Mouse (Mus musculus): ENCODE measurements around the gene Megf8. TPM values are rescaled to one million over a fixed set of nuclear protein-coding genes. Genes with fewer than 3 reads are reported as not detected.

Megf8 gene
- total RNA-seq, 1 experiment = 47.5 TPM

GRCm38 (mm10) chr7:25288721-25289120 is 28.2 kb upstream of the Megf8 start:
- DNase-seq (ENCODE audit: low read depth, low spot score) = no peak
- no peak overlapping the region for H3K27ac ChIP-seq (ENCODE audit: insufficient read depth, low read depth, low read length, poor library complexity, severe bottlenecking)
- peaks cover 0 to 20% of the 10 kb centered on the region in 2 experiments; a peak in 3 of 4 replicates for H3K4me1 ChIP-seq (ENCODE audit: control insufficient read depth in 2 of 2, insufficient read depth in 2 of 2, low read length in 2 of 2, poor library complexity in 1 of 2)
- in situ Hi-C loops (cut with MboI; ENCODE audit: low sequenced_read_pairs in 2 of 2, unreplicated experiment in 2 of 2) = no loop called here
- H3K9me3 ChIP-seq (ENCODE audit: control insufficient read depth, insufficient read depth, low read depth, low read length) = no peaks in the 10 kb centered on the region
- no peak for TF ChIP-seq ZNF384 (IDR thresholded peaks at IDR 0.05; ENCODE audit: low read depth, low read length)
- TF ChIP-seq MAFK (IDR thresholded peaks at IDR 0.05; ENCODE audit: insufficient read depth, low read depth, low read length) = no peak
- TF ChIP-seq CHD2 (IDR thresholded peaks at IDR 0.05; ENCODE audit: low read depth, low read length) = no peak
- TF ChIP-seq ZC3H11A (IDR thresholded peaks at IDR 0.05; ENCODE audit: borderline replicate concordance, low read depth, low read length) = no peak
- TF ChIP-seq HCFC1 (IDR thresholded peaks at IDR 0.05; ENCODE audit: borderline replicate concordance, insufficient read depth, low read length) = no peak
- no peak overlapping the region for H3K4me3 ChIP-seq (ENCODE audit: insufficient read depth in 1 of 2, low read depth in 1 of 2, low read length in 2 of 2, poor library complexity in 1 of 2, severe bottlenecking in 1 of 2)
- no peak overlapping the region for H3K9ac ChIP-seq (ENCODE audit: insufficient read depth, low read depth, low read length, poor library complexity, severe bottlenecking)
- H3K36me3 ChIP-seq (ENCODE audit: control insufficient read depth, insufficient read depth, low read length, poor library complexity, severe bottlenecking) = peaks cover 80% of the 10 kb centered on the region

DNA sequence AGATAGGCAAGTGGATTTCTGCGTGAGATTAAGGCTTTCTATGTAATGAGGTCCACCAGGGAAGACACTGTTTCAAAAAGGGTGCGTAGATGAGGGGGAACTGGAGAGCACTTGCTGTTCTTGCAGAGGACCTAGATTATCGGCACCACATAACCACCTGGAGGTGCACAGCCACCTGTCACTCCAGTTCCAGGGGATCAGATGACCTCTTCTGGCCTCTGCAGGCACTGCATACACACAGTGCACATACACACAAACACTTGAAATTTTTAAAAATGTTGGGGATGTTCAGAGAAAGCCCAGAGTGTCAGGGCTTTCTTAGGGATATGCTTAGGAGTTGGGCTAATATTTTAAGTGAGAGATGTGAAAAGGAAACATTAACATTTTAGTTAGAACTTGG is 27.0 kb upstream of the Megf8 start:
- Histone ChIP-seq H3K4me3 (ENCODE audit: insufficient read depth in 1 of 2, low read depth in 1 of 2, low read length in 2 of 2, poor library complexity in 1 of 2, severe bottlenecking in 1 of 2) (no peak overlapping the region), H3K9me3 (ENCODE audit: control insufficient read depth, insufficient read depth, low read depth, low read length) (no peaks in the 10 kb centered on the region), H3K36me3 (ENCODE audit: control insufficient read depth, insufficient read depth, low read length, poor library complexity, severe bottlenecking) (peaks cover 82% of the 10 kb centered on the region), H3K27ac (ENCODE audit: insufficient read depth, low read depth, low read length, poor library complexity, severe bottlenecking) (no peak overlapping the region), H3K9ac (ENCODE audit: insufficient read depth, low read depth, low read length, poor library complexity, severe bottlenecking) (no peak overlapping the region), H3K4me1 (ENCODE audit: control insufficient read depth in 2 of 2, insufficient read depth in 2 of 2, low read length in 2 of 2, poor library complexity in 1 of 2) (peaks cover 0 to 13% of the 10 kb centered on the region in 2 experiments; a peak in 2 of 4 replicates)
- in situ Hi-C loops (cut with MboI; ENCODE audit: low sequenced_read_pairs in 2 of 2, unreplicated experiment in 2 of 2) = no loop called here
- no peak for TF ChIP-seq ZC3H11A (IDR thresholded peaks at IDR 0.05; ENCODE audit: borderline replicate concordance, low read depth, low read length)
- no peak for TF ChIP-seq HCFC1 (IDR thresholded peaks at IDR 0.05; ENCODE audit: borderline replicate concordance, insufficient read depth, low read length)
- TF ChIP-seq MAFK (IDR thresholded peaks at IDR 0.05; ENCODE audit: insufficient read depth, low read depth, low read length) = no peak
- no peak for TF ChIP-seq CHD2 (IDR thresholded peaks at IDR 0.05; ENCODE audit: low read depth, low read length)
- TF ChIP-seq ZNF384 (IDR thresholded peaks at IDR 0.05; ENCODE audit: low read depth, low read length) = no peak
- DNase-seq (ENCODE audit: low read depth, low spot score) = no peak

DNA sequence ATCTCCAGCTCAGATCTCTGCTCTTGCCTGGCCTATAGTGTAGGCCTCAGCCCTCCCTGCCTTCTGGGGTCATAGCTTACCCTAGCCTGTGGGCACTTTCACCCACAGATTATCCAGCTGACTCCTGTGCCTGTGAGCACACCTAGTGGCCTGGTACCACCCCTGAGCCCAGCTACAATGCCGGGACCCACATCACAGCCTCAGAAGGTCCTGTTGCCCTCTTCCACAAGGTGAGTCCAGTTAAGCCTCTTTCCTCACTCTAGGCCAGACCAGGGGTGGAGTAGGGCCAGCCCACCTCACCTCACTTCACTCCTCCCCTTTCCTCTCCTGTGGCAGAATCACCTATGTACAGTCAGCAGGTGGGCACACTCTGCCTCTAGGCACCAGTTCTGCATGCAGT is 26.5 kb upstream of the Megf8 start:
- H3K27ac ChIP-seq (ENCODE audit: insufficient read depth, low read depth, low read length, poor library complexity, severe bottlenecking) = no peak overlapping the region

DNA sequence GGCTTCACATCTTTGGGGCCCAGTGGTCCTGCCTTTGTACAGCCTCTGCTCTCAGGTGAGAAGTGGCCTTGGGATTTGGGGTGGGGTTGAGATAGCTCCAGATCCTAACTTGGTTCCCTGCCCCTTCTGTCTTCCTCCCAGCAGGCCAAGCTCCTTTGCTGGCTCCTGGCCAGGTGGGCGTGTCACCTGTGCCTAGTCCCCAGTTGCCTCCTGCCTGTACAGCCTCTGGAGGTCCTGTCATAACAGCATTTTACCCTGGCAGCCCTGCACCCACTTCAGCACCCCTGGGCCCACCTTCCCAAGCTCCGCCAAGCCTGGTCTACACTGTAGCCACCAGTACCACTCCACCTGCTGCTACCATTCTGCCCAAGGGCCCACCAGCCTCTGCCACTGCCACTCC is 26.1 kb upstream of the Megf8 start:
- Histone ChIP-seq H3K4me1 (ENCODE audit: control insufficient read depth in 2 of 2, insufficient read depth in 2 of 2, low read length in 2 of 2, poor library complexity in 1 of 2) (peaks cover 0 to 13% of the 10 kb centered on the region in 2 experiments; a peak in 2 of 4 replicates), H3K9ac (ENCODE audit: insufficient read depth, low read depth, low read length, poor library complexity, severe bottlenecking) (no peak overlapping the region), H3K4me3 (ENCODE audit: insufficient read depth in 1 of 2, low read depth in 1 of 2, low read length in 2 of 2, poor library complexity in 1 of 2, severe bottlenecking in 1 of 2) (no peak overlapping the region), H3K9me3 (ENCODE audit: control insufficient read depth, insufficient read depth, low read depth, low read length) (no peaks in the 10 kb centered on the region), H3K36me3 (ENCODE audit: control insufficient read depth, insufficient read depth, low read length, poor library complexity, severe bottlenecking) (peaks cover 77% of the 10 kb centered on the region), H3K27ac (ENCODE audit: insufficient read depth, low read depth, low read length, poor library complexity, severe bottlenecking) (no peak overlapping the region)
- TF ChIP-seq HCFC1 (IDR thresholded peaks at IDR 0.05; ENCODE audit: borderline replicate concordance, insufficient read depth, low read length) (no peak), ZNF384 (IDR thresholded peaks at IDR 0.05; ENCODE audit: low read depth, low read length) (no peak), MAFK (IDR thresholded peaks at IDR 0.05; ENCODE audit: insufficient read depth, low read depth, low read length) (no peak), CHD2 (IDR thresholded peaks at IDR 0.05; ENCODE audit: low read depth, low read length) (no peak), ZC3H11A (IDR thresholded peaks at IDR 0.05; ENCODE audit: borderline replicate concordance, low read depth, low read length) (no peak)
- in situ Hi-C loops (cut with MboI; ENCODE audit: low sequenced_read_pairs in 2 of 2, unreplicated experiment in 2 of 2) = no loop called here
- DNase-seq (ENCODE audit: low read depth, low spot score) = no peak

More for the DNA sequence above, 26.5 kb upstream of the Megf8 start:
- peaks cover 0 to 13% of the 10 kb centered on the region in 2 experiments; a peak in 2 of 4 replicates for H3K4me1 ChIP-seq (ENCODE audit: control insufficient read depth in 2 of 2, insufficient read depth in 2 of 2, low read length in 2 of 2, poor library complexity in 1 of 2)
- DNase-seq (ENCODE audit: low read depth, low spot score) = no peak
- in situ Hi-C loops (cut with MboI; ENCODE audit: low sequenced_read_pairs in 2 of 2, unreplicated experiment in 2 of 2) = no loop called here
- H3K9me3 ChIP-seq (ENCODE audit: control insufficient read depth, insufficient read depth, low read depth, low read length) = no peaks in the 10 kb centered on the region
- H3K4me3 ChIP-seq (ENCODE audit: insufficient read depth in 1 of 2, low read depth in 1 of 2, low read length in 2 of 2, poor library complexity in 1 of 2, severe bottlenecking in 1 of 2) = no peak overlapping the region
- no peak for TF ChIP-seq ZNF384 (IDR thresholded peaks at IDR 0.05; ENCODE audit: low read depth, low read length)
- no peak for TF ChIP-seq CHD2 (IDR thresholded peaks at IDR 0.05; ENCODE audit: low read depth, low read length)
- H3K9ac ChIP-seq (ENCODE audit: insufficient read depth, low read depth, low read length, poor library complexity, severe bottlenecking) = no peak overlapping the region
- peaks cover 81% of the 10 kb centered on the region for H3K36me3 ChIP-seq (ENCODE audit: control insufficient read depth, insufficient read depth, low read length, poor library complexity, severe bottlenecking)

GRCm38 (mm10) chr7:25292107-25292506 is 24.9 kb upstream of the Megf8 start:
- in situ Hi-C loops (cut with MboI; ENCODE audit: low sequenced_read_pairs in 2 of 2, unreplicated experiment in 2 of 2) = no loop called here
- H3K27ac ChIP-seq (ENCODE audit: insufficient read depth, low read depth, low read length, poor library complexity, severe bottlenecking) = no peak overlapping the region
- no peak overlapping the region for H3K4me3 ChIP-seq (ENCODE audit: insufficient read depth in 1 of 2, low read depth in 1 of 2, low read length in 2 of 2, poor library complexity in 1 of 2, severe bottlenecking in 1 of 2)
- no peak for TF ChIP-seq HCFC1 (IDR thresholded peaks at IDR 0.05; ENCODE audit: borderline replicate concordance, insufficient read depth, low read length)
- no peak for TF ChIP-seq ZNF384 (IDR thresholded peaks at IDR 0.05; ENCODE audit: low read depth, low read length)
- TF ChIP-seq CHD2 (IDR thresholded peaks at IDR 0.05; ENCODE audit: low read depth, low read length) = no peak
- no peak for TF ChIP-seq MAFK (IDR thresholded peaks at IDR 0.05; ENCODE audit: insufficient read depth, low read depth, low read length)
- TF ChIP-seq ZC3H11A (IDR thresholded peaks at IDR 0.05; ENCODE audit: borderline replicate concordance, low read depth, low read length) = no peak
- no peak for DNase-seq (ENCODE audit: low read depth, low spot score)
- H3K9ac ChIP-seq (ENCODE audit: insufficient read depth, low read depth, low read length, poor library complexity, severe bottlenecking) = no peak overlapping the region
- peaks cover 3 to 13% of the 10 kb centered on the region in 2 experiments; a peak in 2 of 4 replicates for H3K4me1 ChIP-seq (ENCODE audit: control insufficient read depth in 2 of 2, insufficient read depth in 2 of 2, low read length in 2 of 2, poor library complexity in 1 of 2)
- H3K9me3 ChIP-seq (ENCODE audit: control insufficient read depth, insufficient read depth, low read depth, low read length) = no peaks in the 10 kb centered on the region
- peaks cover 69% of the 10 kb centered on the region for H3K36me3 ChIP-seq (ENCODE audit: control insufficient read depth, insufficient read depth, low read length, poor library complexity, severe bottlenecking)
